Mouse (Mus musculus) brain, embryonic 18.5 days (tissue): ENCODE measurements at regions not wholly inside any gene's neighbourhood (a gene's known extent, or its start where the extent isn't known, plus 50 kb on each side); places are given as distances from the start of the nearest gene placed in this dataset.

ENCODE experiments used
- DNase-seq: peaks from one replicate; pipeline ENCODE4 v3.0.0-alpha.2; 2012; ENCODE audit warnings: low read depth, low spot score

DNA sequence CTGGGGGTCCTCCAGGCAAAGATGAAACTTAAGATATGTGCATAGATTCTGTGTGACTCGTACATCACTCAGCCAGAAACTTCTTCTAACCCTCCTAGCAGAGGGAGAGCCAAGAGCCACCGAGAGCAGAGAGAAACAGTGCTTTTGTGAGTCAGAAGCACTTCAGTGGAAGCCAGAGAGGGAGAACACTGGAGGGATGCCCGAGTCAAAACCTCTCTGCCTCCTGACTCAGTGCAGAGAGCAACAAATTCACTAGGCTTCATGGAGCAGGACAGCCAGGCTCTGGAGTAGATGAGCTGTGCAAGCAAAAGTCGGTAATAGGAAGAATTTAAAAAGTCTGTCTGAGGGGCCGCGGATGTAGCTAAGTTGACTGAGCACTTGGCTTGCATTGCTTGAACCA is 245.0 kb downstream of the Sox9 start:
- no peak for DNase-seq

DNA sequence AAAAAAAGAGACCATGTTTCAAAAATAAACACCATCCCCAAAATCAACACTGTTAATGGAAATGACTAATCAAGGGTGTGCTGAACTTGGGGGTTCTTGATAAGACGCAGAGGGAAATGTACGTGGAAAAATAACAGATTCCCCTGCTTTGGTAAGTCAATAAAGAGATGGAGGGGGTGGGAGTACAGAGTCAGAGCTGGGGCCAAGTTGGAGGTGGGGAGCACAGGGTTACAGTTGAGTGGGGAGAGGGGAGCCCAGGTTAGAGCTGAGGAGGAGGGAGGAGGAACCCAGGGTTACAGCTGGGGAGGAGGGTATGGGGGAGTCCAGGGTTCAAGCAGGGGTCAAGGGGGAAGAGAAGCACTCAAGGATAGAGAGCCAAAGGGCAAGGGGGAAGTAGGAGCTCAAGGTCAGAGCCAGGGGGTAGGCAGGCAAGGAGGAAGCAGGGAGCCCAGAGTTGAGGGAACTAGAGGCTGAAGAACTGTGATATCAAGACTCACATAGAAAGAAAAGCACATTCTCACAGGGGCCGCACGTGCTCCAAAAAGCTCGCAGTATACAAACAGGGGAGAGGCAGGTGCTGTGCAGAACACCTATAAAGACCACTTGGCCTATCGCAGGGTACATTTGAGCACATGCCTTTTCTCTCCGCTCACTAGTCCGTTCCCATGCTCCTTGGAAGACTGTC is 246.4 kb downstream of the Sox9 start:
- DNase-seq: no peak

DNA sequence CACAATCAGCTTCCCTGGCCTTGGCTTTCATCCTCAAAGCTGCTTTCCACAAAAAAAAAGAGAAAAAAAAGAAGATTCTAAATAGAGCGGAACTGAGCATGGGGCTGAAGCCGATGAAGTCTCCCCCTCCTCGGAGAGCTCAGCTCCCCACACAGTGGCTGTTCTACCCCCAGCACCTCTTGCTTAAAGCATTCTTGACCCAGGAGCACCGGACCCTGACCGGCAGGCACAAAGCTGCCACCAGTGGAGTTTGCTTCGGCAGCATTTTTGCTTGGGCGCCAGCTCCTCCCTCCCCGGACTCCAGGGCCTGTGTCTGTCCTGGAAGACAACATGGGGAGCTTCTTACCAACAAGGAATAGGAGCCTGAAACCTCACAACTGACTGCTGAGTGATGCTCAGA is 249.4 kb downstream of the Sox9 start:
- no peak for DNase-seq

DNA sequence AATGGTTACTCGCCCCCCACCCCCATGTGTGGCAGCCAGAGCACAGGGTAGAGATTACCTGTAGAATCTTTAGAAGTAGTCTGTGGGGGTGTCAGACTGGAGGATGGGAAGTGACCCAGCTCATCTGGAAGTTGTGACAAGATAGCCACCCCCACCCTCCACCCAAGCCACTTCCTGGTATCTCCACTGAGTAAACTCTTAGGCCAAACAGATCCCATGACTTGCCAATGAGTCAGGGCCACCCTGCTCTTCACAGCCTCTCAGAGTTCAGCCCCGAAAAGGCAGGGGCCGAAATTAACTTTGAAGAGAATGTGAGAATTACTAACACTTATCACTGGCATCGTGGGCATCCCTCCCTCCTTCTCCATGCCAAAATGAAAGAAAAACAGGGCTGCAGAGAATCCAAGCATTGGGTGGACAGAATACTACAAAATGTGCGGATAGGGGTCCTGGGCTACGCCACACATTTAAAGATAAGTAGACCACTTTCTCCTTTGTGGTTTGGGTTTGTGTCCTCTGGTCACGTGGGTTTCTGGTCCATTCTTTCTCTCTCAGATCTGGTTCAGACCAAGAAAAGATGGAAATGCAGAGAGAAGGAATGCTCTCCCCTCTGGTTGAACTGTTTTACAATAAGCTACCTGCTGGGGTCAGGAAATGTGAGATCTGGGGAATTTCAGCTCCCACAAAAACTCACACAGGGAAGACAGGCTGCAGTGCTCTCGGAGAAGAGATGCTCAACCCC is 250.6 kb downstream of the Sox9 start:
- DNase-seq: no peak

GRCm38 (mm10) chr11:113034911-113035310 is 252.9 kb downstream of the Sox9 start:
- DNase-seq: no peak

GRCm38 (mm10) chr11:113037736-113038135 is 255.7 kb downstream of the Sox9 start:
- no peak for DNase-seq

GRCm38 (mm10) chr11:113042710-113043109 is 260.7 kb downstream of the Sox9 start:
- no peak for DNase-seq

DNA sequence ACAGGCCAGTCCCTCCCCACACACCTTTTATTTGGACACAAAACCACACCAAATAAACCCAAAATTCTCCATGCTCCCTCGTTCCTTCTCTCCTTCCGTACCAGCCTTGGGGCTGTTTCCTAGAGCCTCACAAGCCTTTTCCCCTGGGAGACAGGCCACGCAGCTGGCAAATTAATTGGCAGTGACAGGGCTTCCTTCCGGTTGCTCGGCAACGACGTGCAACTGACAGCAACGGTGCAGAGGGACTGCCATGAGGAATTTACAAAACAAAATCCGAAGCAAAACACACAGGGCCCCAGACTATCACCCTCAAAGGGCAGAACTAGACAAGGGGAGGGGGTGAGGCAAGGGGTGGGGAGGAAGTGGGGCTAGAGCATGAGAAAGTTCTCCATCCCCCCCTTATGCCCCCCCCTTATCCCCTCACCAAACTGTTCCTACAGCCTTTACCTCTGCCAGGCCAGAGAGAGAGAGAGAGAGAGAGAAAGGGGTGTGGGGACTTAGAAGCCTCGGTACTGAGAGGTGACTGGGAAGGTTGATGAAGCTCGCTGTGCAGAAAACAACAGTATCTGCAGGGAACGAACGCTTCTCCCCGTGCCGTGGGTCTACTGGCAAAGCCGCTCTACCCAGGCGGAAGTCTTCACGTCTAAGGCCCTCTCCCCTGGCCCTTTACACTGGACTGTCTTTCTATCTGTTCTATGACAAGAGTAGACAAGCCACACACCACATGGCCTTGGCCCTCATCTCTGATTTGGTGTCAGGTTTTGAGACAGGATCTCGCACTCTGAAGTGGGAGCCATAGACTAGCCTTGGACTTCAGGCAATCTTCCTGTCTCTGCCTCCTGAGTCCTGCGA is 264.4 kb downstream of the Sox9 start:
- DNase-seq: peak; percentile 77

GRCm38 (mm10) chr11:113048158-113048557 is 266.1 kb downstream of the Sox9 start:
- DNase-seq: no peak

DNA sequence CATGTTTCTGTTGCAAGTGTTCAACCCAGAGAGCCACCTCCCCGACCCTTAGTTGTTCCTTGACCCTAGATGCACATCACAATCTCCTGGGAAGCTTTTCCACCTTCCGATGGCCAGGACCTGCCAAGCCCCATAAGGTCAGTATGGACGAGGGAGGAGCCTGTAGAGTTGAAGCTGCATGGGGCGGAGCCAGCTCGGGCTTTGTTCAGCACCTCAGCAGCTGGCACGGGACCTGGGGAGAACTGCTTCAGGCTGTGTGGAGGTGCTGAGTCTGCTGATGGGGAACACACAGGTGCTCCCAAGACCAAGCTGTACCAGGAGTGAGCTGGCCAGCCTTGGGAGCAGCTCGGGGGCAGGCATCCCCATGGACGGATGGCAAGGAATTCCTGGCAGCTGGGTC is 267.6 kb downstream of the Sox9 start:
- no peak for DNase-seq

DNA sequence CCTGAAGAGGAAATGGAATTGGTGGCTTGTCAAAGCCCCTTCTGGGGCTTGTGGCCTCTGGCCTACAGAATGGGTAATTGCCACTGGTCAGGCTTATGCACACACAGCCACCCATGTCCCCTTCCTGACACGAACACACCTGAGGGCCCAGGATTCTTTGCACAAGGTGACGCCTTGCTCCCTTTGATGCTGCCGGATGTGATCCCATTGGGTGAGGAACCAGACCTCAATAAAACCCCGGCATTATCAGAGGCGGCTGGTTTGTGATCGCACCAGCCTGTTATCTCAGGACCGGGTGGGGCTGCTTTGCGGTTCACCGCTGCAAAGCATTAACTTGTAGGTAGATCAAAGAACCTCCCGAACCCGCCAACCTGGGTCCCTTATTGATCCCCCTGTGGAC is 270.5 kb downstream of the Sox9 start:
- DNase-seq: no peak

- DNase-seq: no peak
Measured at GRCm38 (mm10) chr11:113056042-113056632, 274.1 kb downstream of the Sox9 start.

DNA sequence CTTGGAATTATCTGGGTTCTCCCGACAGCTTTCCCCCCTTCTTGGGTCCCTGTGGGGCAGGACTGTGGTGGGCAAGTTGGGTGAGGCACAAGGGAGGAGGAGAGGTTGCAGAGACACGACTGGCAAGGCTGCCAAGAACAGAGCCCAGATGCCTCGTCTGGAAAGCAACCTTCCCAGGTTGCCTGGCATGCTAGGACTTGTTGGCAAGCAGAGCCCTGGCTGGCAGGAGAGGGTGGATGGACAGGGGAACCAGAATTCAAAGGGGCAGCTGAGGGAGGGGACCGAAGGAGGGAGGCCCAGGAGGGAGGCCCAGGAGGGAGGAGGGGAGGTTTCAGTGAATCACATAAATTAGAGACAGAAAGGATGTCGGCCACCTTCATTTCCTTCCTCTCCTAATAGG is 274.8 kb downstream of the Sox9 start:
- peak; percentile 43 for DNase-seq

GRCm38 (mm10) chr11:113070365-113070764 is 288.3 kb downstream of the Sox9 start:
- no peak for DNase-seq

DNA sequence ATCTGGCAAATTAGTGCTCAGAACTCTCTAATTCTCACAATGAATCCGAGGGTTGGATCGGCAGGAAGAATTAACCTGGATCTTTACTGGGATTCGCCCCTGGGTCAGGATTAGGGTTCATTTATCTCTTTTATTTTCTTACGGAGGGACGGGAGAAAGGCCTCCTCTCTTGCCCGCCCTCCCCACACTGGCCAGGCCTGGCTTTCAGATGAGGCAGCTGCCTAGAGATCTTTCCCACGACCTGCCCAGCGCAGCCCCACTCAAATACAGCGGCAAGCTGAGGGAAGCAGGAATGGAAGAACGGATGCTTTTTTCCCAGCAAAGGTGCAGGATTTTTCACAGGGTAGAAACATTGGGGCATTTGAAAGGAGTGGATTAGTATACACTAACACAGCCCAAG is 289.9 kb downstream of the Sox9 start:
- no peak for DNase-seq

- no peak for DNase-seq
Measured at GRCm38 (mm10) chr11:113074328-113074727, 292.3 kb downstream of the Sox9 start.

GRCm38 (mm10) chr11:113076371-113076770 is 294.3 kb downstream of the Sox9 start:
- no peak for DNase-seq

DNA sequence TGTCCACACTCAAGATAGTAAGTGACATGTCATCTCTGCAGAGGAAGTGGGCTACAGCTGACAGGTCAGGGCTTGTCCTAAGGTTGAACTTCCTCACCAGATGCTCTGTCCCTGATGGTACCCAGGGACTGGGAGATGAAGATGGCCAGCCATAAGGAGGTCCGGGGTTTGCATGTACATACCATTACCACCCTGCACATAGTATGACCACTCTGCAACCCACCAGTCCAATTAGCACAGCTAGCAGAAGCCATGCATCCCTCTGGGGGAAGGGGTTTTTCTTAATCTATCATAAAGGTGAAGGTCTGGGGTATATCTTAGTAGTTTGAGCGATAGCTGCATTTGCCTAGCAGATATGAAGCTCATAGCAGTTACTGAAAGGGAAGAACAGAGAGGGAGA is 298.3 kb downstream of the Sox9 start:
- DNase-seq: no peak

- DNase-seq: no peak
Measured at GRCm38 (mm10) chr11:113084442-113084841, 302.4 kb downstream of the Sox9 start.

GRCm38 (mm10) chr11:113085556-113085955 is 303.5 kb downstream of the Sox9 start:
- no peak for DNase-seq

GRCm38 (mm10) chr11:113087084-113087483 is 305.1 kb downstream of the Sox9 start:
- no peak for DNase-seq
